Mouse (Mus musculus): ENCODE data around the gene Il9.

GRCm38 (mm10) chr13:56472661-56473060, 9.4 kb downstream of the Il9 start:
- TF ChIP-seq POLR2A (IDR thresholded peaks at IDR 0.05; ENCODE audit: borderline replicate concordance, control insufficient read depth, low read depth, low read length): no peak
- no peak for TF ChIP-seq CTCF (IDR thresholded peaks at IDR 0.05; ENCODE audit: control insufficient read depth, insufficient read depth, low read length)

Measured in bone marrow, adult 2 months (tissue).